Mouse (Mus musculus) embryonic stem cell, embryonic (primary cell): ENCODE data around the gene Cngb1.
"Not testable (repeated sequence)": the region's sequence is repeated elsewhere in the genome, so short reads cannot be mapped to it uniquely, and the experiment has no call there.

Experiments
- CTCF ChIA-PET, 4 experiments: fragments of 300-600 bp in 2 of 4; fragments of 350-600 bp in 2 of 4; sonication (Branson Sonifier 250); formaldehyde crosslinking; loops; one replicate each; lab custom pipeline; 2022; ENCODE audit warnings: inconsistent platforms in 2 of 4; lab: Charles Lee
- POLR2A ChIA-PET, 4 experiments: fragments of 300-600 bp in 2 of 4; fragments of 350-600 bp in 2 of 4; sonication (Branson Sonifier 250); formaldehyde crosslinking; loops; one replicate each; lab custom pipeline; 2022; ENCODE audit warnings: antibody characterized with exemption in 4 of 4, inconsistent platforms in 1 of 4; lab: Charles Lee

Cngb1 gene

DNA sequence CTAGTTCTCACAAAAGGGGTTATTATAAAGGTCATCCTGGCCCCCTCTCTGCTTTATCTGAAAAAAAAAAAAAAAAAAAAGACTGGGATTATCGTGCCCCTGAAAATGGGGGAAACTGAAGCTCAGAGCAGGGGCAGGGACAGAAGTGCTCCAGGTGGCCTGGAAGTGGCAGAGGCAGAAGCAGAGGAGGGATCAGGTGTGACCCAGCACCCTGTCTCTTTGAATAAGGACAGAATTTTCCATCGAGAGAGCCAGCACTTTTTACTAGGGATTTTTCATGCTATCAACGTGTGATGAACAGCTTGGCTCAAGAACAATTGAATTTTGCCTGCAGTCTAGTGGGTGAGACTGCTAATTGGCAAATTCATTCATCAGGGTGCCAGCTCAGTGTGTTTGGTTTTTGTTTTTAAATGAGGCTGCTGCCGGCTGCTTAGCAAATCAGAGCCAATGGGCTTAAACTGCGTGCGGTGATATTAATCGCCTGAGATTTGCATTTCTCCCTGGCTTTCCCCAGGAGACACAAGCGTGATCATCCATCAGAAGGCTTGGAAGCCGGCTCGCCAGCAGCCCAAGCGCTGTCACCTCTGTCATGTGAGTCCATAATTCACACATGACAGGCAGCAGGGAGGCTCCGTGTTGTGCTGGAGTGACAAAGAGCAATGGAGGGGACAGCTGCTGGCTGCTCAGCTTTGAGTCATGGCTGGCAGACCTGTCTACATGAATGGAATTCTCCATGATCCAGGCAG lies 63.4 kb downstream of the Cngb1 start:
- CTCF ChIA-PET: interaction anchor here (0.6 to 2.2 kb wide), 12 partner anchors 9 to 427 kb away, joined by 3 to 9 read pairs (median 5); no protein-coding TSS in a partner anchor
- POLR2A ChIA-PET: interaction anchor here in 2 of 4 experiments (0.6 to 1.6 kb wide), 5 partner anchors 9 to 89 kb away, joined by 3 read pairs; partner anchors contain the start of genes Usb1 (in 2 of the 2) and Zfp319 (in 2 of the 2)

DNA sequence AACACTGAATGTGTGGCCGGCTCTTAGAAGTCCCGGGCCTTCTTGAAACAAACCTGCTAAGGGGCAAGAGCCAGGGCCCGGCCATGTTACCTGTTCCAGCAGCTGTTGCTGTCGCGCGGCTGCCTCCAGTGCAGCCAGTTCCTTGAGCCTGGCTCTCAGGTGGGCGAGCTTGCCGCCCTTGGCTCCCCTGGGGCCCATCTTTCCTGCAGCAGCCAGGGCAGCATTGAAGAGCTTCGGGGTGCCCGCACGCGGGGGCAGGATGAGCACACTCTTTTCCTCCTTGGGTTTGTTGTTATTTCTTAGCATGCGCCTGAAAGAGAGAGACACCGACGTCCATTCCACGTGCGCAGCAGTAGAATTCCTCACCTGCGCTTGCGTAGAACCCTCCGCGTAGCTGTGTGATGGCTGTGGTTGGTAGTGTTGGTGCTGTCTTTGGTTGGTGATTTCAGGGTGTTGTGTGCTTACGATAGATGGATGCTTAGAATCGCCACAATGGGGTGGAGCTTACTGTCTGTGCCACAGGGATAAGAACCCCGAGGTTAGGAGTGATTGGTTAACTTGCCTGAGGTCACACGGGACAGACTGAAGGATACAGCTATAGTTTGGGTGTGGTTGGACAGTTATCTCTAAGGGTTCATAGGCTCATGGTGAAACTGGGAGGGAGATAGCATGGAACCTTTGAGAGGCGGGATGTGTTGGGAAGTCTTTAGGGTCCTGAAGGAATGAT lies 64.1 kb downstream of the Cngb1 start:
- ChIA-PET POLR2A (interaction anchor here in 2 of 4 experiments (0.5 to 1.6 kb wide), 8 partner anchors 9 to 90 kb away, joined by 3 to 4 read pairs (median 3); partner anchors contain the start of genes Usb1 (in 2 of the 2) and Zfp319 (in 2 of the 2)), CTCF (interaction anchor here (0.5 to 2.2 kb wide), 13 partner anchors 9 to 427 kb away, joined by 3 to 9 read pairs (median 5); no protein-coding TSS in a partner anchor)

DNA sequence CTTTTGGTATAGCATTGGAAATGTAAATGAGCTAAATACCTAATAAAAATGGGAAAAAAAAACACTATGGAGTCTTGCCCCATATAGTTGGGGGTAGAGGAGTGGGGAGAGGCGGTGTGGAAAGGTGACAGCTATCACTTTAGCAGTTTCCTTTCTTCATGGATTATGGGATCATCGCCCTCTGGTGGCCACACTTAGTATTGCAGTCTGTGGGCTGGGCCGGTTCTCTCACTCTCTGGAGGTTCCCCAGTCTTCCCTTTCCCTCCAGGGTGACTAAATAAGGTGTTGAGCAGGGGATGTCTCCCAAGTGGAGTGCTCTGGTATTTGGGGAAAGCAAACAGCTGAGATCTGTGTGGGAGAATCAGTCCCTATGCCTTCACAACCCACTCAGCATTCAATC lies 70.7 kb downstream of the Cngb1 start:
- CTCF ChIA-PET: interaction anchor here (0.5 to 2.8 kb wide), 78 partner anchors 9 to 667 kb away, joined by 3 to 21 read pairs (median 4); partner anchors contain the start of genes Usb1 (in 3 of the 4), Zfp319 (in 2 of the 4), Katnb1 (in 1 of the 4) and Kifc3 (in 1 of the 4)
- POLR2A ChIA-PET: interaction anchor here in 3 of 4 experiments (0.6 to 1.2 kb wide), 4 partner anchors 12 to 310 kb away, joined by 3 to 5 read pairs (median 4); partner anchors contain the start of gene Katnb1 (in 1 of the 3)

DNA sequence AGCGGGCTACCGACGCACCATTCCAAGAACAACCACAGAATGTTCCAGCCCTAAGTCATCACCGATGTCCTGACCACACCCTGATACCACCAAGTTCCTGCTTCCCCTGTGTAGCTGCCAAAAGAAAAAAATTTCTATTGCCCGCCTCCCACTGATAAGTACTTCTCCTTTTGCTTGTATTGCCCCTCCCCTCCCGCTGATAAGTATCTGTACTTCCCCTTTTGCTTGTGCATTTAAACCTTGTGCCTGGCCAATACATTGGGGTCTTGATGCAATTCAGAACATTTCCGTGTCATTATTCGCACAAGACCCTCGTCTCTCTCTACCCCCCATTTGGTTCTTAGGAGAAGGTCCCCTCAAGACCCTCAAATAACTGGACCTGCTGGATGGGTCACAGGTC lies 76.3 kb downstream of the Cngb1 start:
- CTCF ChIA-PET, POLR2A ChIA-PET: not testable (repeated sequence)

DNA sequence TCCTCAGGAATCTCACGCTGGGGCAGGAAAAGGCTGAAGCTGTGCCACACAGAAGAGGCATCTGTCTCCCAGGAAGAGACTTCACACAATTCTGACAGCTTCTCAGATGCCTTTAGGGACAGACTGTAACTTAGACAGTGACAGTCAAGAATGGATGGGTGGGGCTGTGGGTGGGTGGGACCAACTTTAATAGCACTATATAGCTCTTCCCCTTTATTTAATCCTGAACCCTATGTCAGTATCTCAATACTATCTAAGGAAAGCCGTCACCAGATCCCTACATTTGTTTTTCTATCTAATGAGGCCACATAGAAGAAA lies 79.3 kb downstream of the Cngb1 start:
- POLR2A ChIA-PET: no interaction called here
- CTCF ChIA-PET: interaction anchor here in 3 of 4 experiments (0.5 to 1.5 kb wide), 3 partner anchors 9 to 125 kb away, joined by 5 to 13 read pairs (median 7); no protein-coding TSS in a partner anchor

DNA sequence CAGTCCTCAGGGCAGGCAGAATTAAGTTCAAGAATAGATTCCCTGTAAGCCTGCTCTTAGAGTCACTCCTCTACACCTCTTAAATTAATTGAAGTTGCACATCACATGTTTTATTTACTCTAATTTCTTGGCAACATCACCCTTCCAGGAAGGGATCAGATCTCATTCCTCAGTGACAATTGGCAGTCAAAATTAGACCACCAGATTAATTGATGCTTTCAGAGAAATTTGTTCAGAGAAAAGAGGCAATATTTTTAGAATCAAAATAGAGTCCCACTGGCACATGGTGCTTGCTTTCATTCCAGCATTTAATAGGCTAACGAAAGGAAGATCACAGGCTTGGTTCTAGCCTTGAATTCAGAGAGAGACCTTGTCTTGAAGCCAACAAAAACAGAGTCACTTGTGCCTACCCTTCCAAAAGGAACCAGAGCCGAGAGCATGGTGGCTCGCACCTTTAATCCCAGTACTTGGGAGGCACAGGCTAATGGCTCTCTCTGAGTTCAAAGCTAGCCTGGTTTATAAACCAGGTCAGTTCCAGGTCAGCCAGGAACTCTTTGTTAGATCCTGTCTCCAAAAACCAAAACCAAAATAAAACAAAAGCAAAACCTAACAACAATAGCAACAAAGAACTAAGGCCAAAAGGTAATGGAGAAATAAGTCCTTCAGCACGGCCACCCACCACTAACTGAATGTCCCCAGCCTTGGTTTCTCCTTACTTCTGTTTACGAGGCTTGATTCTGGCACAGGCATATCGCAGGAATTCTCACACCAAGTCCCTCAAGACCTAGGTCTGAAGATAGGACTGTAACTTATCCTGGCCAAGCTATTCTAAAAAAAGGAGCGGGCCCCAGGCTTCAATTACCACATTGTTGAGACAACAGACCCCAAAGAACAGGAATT lies 79.9 kb downstream of the Cngb1 start:
- CTCF ChIA-PET: interaction anchor here in 3 of 4 experiments (0.5 to 1.5 kb wide), 3 partner anchors 9 to 124 kb away, joined by 5 to 13 read pairs (median 7); no protein-coding TSS in a partner anchor

DNA sequence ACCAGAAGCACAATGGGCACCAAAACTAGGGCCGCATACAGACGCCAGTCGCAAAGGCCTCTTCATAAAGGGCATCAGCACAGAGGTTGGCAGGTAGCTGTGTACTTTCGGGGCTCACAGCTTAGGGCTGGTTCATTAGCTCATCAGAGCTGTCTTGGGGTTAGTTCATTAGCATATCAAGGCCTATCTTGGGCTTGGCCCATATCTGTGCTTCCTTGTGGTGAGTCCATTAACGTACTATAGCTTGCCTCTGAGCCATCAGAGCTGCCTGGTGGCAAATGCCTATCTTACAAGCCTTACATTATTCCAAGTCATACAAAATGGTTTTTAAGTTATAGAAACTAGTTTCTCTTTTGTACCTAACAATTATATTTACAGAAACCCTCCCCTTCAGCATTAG lies 82.4 kb downstream of the Cngb1 start:
- POLR2A ChIA-PET: interaction anchor here in 1 of 4 experiments (0.6 kb wide), 2 partner anchors 20 to 109 kb away, joined by 3 to 4 read pairs; no protein-coding TSS in a partner anchor
- CTCF ChIA-PET: interaction anchor here (0.6 to 1.9 kb wide), 9 partner anchors 11 to 409 kb away, joined by 3 to 13 read pairs (median 4); no protein-coding TSS in a partner anchor

More for the DNA sequence above, 79.9 kb downstream of the Cngb1 start:
- POLR2A ChIA-PET: no interaction called here

DNA sequence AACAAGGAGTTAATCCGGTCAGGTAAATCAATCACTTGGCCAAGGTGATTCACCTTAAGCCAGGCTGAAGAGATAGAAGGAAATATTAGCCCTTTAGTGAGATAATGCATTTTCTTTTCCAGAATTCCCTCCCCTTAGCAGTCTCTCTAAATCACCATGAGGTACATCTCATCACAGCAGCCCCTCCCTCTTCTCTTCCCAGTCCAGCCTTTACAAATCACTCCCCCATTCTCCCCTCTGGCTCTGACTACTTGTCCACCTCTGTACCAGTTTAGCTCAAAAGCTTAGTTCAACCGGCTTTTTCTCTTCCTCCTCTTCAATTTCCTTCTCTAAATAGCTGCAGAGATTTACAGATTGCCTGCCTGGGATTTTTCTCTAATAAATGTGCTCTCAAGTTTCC lies 85.3 kb downstream of the Cngb1 start:
- ChIA-PET POLR2A (interaction anchor here in 1 of 4 experiments (0.7 to 1.1 kb wide), 2 partner anchors 80 to 119 kb away, joined by 4 to 5 read pairs; no protein-coding TSS in a partner anchor), CTCF (interaction anchor here (0.7 to 1.7 kb wide), 10 partner anchors 9 to 271 kb away, joined by 3 to 7 read pairs (median 4); no protein-coding TSS in a partner anchor)

DNA sequence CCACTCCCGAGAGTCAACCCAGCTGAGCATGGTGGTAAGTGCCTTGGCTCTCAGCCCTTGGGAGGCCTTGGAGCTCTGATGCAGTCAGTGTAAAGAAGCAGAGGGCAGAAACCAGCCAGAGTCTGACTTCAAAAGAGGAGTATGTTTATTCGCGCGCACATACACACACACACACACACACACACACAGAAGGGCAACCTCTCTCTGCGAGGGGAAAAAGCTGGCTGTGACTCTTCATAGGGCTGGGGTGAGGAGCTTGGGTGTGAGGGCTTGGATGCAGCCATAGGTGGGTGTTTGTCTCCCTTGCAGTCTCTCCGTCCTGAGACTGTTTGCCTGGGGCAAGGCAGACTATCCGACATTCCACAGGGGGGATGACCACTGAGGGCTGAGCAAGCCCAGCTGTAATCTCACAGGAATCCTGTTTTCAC lies 85.8 kb downstream of the Cngb1 start:
- CTCF ChIA-PET: interaction anchor here (0.7 to 1.7 kb wide), 11 partner anchors 8 to 271 kb away, joined by 3 to 8 read pairs (median 4); no protein-coding TSS in a partner anchor
- POLR2A ChIA-PET: interaction anchor here in 1 of 4 experiments (0.7 to 1.1 kb wide), 2 partner anchors 79 to 119 kb away, joined by 4 to 5 read pairs; no protein-coding TSS in a partner anchor

DNA sequence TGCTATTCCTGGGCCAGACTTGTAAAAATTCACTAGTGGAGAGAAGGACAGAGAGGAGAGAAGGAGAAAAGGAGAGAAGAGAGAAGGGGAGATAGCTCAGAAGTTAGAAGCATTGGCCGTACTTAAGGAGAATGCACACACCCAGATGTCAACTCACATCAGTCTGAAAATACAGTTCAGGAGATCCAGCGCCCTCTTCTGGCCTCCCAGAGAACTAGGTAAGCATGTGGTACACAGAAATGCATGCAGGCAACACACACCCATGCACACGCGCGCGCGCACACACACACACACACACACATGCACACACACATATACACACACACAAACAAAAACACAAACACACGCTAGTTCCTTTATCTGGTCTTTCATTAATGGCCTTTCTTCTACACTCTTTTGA lies 86.8 kb downstream of the Cngb1 start:
- POLR2A ChIA-PET: interaction anchor here in 1 of 4 experiments (0.7 to 0.8 kb wide), 2 partner anchors 52 to 57 kb away, joined by 3 read pairs; no protein-coding TSS in a partner anchor
- CTCF ChIA-PET: interaction anchor here in 3 of 4 experiments (0.7 to 1.4 kb wide), 4 partner anchors 32 to 489 kb away, joined by 3 to 5 read pairs (median 4); no protein-coding TSS in a partner anchor

DNA sequence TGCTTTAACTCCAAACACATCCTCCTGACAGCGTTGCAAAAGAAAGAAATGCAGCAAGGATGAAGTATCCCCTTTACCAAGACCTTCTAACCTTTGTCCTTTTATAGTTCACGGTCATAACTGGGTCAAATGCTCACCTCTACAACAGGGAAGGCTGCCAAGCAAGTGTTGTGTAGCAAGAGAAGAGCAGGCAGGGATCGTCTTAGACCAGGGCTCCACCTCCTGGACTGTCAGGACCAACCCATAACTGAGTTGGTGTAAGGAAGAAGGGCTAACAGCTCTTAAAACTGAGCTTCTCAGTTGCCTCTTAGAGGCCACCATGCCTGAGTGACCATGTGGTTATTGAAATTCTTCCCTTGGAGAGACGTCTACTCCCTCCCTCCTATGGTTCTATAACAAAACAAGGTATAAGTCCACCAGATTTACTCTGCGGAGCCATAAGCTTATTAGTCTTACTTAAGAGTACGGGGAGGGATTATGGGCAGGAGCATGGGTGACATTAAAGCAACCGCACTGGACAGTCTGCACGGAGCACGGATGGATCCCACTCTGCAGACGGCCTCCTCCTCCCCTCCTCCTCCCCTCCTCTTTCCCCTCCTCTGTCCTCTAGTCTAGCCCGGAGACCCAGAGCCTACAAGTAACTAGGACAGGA lies 90.5 kb downstream of the Cngb1 start:
- CTCF ChIA-PET: interaction anchor here (0.8 to 1.6 kb wide), 7 partner anchors 12 to 269 kb away, joined by 3 to 5 read pairs (median 3); no protein-coding TSS in a partner anchor
- POLR2A ChIA-PET: interaction anchor here in 2 of 4 experiments (0.6 to 1.3 kb wide), 3 partner anchors 9 to 105 kb away, joined by 3 to 4 read pairs (median 3); no protein-coding TSS in a partner anchor

DNA sequence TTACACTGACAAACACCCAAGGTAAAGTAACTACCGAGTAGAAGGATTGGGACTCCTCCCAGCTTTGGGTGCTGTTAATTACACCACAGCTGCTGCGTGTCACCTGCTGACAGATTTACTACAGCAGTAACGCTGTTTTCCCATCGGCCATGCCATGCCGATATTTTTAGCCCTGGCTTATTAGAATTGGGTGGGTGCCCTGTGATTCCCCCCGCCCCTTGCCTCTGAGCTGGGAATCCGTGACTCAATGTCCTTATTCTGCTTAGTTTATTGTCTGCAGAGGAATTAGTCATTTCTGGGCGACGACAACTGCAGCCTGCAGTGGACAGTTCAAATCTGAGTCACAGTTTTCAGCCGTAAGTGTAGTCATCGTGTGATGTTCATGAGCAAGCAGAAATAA lies 96.5 kb downstream of the Cngb1 start:
- ChIA-PET CTCF (interaction anchor here in 3 of 4 experiments (0.7 to 1.0 kb wide), 3 partner anchors 68 to 243 kb away, joined by 3 to 5 read pairs (median 3); no protein-coding TSS in a partner anchor), POLR2A (no interaction called here)

DNA sequence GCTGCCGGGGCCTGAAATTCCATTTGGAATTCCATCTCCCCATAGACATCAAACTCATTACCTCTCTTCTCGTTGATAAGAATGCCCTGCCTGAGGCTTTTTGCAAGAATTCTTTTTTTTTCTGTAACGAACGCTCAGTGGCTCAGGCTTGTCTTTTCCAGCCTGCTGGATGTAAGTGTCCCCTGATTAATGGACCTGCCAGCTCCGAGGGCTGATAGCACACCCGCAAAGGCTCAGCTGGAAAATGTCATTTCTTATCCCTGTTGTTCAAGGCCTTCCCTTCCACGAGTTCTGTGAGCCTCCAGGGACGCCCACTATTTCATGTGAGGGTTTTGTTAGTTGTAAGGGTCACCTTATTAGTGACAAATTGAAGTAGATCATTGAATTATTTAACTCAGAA lies 100.4 kb downstream of the Cngb1 start:
- POLR2A ChIA-PET: no interaction called here
- CTCF ChIA-PET: interaction anchor here in 3 of 4 experiments (0.6 to 1.5 kb wide), 4 partner anchors 92 to 271 kb away, joined by 3 to 9 read pairs (median 4); no protein-coding TSS in a partner anchor

DNA sequence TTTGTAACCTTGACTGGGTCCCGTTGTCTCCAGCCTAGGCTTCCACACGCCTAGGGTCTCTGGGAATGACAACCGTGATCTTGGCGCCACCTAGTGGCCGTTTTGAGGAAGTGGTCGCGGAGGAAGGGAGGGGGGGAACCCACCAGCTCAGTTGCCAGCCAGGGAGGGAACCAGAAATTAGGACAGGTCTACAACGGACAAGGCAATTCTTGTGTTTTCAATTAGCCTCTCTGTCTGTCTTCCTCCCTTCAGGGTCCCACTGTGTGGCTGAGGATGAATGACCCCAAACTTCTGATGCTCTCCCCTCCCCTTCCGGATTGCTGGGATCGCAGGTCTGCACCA lies 102.4 kb downstream of the Cngb1 start:
- CTCF ChIA-PET: interaction anchor here (0.6 to 2.4 kb wide), 50 partner anchors 9 to 489 kb away, joined by 3 to 27 read pairs (median 4); partner anchors contain the start of gene Katnb1 (in 1 of the 4)
- POLR2A ChIA-PET: interaction anchor here (0.5 to 1.5 kb wide), 7 partner anchors 98 to 249 kb away, joined by 3 to 5 read pairs (median 4); partner anchors contain the start of gene Katnb1 (in 1 of the 4)

DNA sequence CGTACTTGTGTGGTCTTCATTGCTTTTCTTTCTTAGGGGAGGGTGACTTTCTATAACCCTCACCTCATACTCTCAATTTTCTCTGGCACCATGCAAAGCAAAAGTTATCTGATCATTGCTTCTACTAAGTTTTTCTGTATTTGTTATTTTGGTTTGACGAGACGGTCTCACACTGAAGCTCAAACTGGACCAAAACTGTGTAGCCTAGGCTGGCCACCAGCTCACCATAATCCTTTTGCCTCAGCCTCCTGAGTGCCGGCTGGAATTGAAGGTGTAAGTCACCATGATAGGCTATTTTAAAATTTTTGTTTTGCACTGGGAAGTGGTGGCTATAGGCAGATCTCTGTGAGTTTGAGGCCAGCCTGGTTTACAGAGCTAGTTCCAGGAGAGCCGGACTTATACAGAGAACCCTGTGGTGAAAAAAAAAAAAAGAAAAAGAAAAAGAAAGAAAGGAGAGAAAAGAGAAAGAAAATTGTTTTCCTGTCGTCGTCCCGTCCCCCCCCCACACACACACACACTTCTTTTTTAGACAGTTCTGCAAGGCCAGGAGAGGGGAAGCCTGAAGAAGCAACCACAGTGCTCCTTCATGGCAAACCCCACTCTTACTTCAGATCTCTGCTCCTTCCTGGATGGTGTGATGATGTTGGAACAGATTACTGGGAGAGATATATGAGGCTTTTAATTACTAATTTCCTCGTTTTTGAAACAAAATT lies 102.9 kb downstream of the Cngb1 start:
- POLR2A ChIA-PET: interaction anchor here (0.5 to 1.5 kb wide), 12 partner anchors 8 to 455 kb away, joined by 3 to 5 read pairs (median 4); partner anchors contain the start of genes Katnb1 (in 1 of the 4), Usb1 (in 1 of the 4) and Zfp319 (in 1 of the 4)
- CTCF ChIA-PET: interaction anchor here (0.6 to 2.4 kb wide), 66 partner anchors 9 to 1053 kb away, joined by 3 to 27 read pairs (median 4); partner anchors contain the start of gene Katnb1 (in 1 of the 4)
